Mouse (Mus musculus) adrenal gland, adult 8-10 months (tissue): ENCODE data around the gene Unc5cl. TPM values are rescaled to one million over a fixed set of nuclear protein-coding genes. Genes with fewer than 3 reads are reported as not detected.

Experiments used
- DNase-seq: peaks from one replicate; pipeline ENCODE4 v3.0.0; 2022
- total RNA-seq, 4 experiments: library from RNA; stranded (reverse); gene quantifications; 2 replicates each; pipeline ENCODE4 v1.2.4; 2022

Unc5cl gene
- total RNA-seq = not detected

- DNase-seq = no peak
These were observed at the start of gene Unc5cl for GRCm38 (mm10) chr17:48454688-48455087. Gene Unc5cl (plus strand): TSS chr17:48454901.

GRCm38 (mm10) chr17:48407154-48407553 is 47.5 kb upstream of the Unc5cl start:
- no peak for DNase-seq

- no peak for DNase-seq
These were observed 46.7 kb upstream of the Unc5cl start for GRCm38 (mm10) chr17:48407910-48408525.

- DNase-seq = peak; percentile 59
These were observed 46.0 kb upstream of the Unc5cl start for GRCm38 (mm10) chr17:48408526-48409291.

GRCm38 (mm10) chr17:48409380-48410298 is 45.1 kb upstream of the Unc5cl start, which contains the start of the genes Nfya and Oard1:
Gene Nfya (minus strand): TSS chr17:48409906.
Gene Oard1 (plus strand): TSS chr17:48410014.
- peak; percentile 100 for DNase-seq

GRCm38 (mm10) chr17:48410299-48410785 is 44.4 kb upstream of the Unc5cl start:
- no peak for DNase-seq

GRCm38 (mm10) chr17:48411241-48411640 is 43.5 kb upstream of the Unc5cl start:
- DNase-seq = no peak

- no peak for DNase-seq
These were observed 38.7 kb upstream of the Unc5cl start for GRCm38 (mm10) chr17:48416011-48416410.

GRCm38 (mm10) chr17:48416425-48417195 is 38.1 kb upstream of the Unc5cl start:
- DNase-seq = no peak

GRCm38 (mm10) chr17:48417521-48417920 is 37.2 kb upstream of the Unc5cl start:
- DNase-seq = no peak

GRCm38 (mm10) chr17:48418174-48418573 is 36.5 kb upstream of the Unc5cl start:
- no peak for DNase-seq

GRCm38 (mm10) chr17:48418781-48419180 is 35.9 kb upstream of the Unc5cl start:
- DNase-seq = no peak

GRCm38 (mm10) chr17:48419571-48419970 is 35.1 kb upstream of the Unc5cl start:
- DNase-seq = no peak

- DNase-seq = no peak
These were observed 30.5 kb upstream of the Unc5cl start for GRCm38 (mm10) chr17:48424237-48424636.

GRCm38 (mm10) chr17:48425823-48426612 is 28.7 kb upstream of the Unc5cl start:
- no peak for DNase-seq

- DNase-seq = no peak
These were observed 27.5 kb upstream of the Unc5cl start for GRCm38 (mm10) chr17:48426991-48427750.

- no peak for DNase-seq
These were observed 26.7 kb upstream of the Unc5cl start for GRCm38 (mm10) chr17:48427852-48428530.

GRCm38 (mm10) chr17:48430394-48430793 is 24.3 kb upstream of the Unc5cl start:
- no peak for DNase-seq

GRCm38 (mm10) chr17:48431054-48431453 is 23.6 kb upstream of the Unc5cl start:
- DNase-seq = no peak
